Mouse (Mus musculus) stomach, embryonic 16.5 days (tissue): ENCODE data around the gene Tmem8b. TPM values are rescaled to one million over a fixed set of nuclear protein-coding genes. Genes with fewer than 3 reads are reported as not detected.

ENCODE experiments used
- ATAC-seq: fragments of 200-750 bp; cut with Nextera tagmentation; 2 replicates; pipeline ENCODE4 v1.8.0; 2017; ENCODE audit warnings: moderate number of reproducible peaks, moderate TSS enrichment; ENCODE audit not compliant: insufficient read depth, low FRiP score
- H3K27ac ChIP-seq: fragments of 300-500 bp; sonication (generic); 2 replicates; pipeline ENCODE4 v1.5.1; 2014; ENCODE audit warnings: low read length
- H3K27me3 ChIP-seq: fragments of 300-500 bp; sonication (generic); 2 replicates; pipeline ENCODE4 v1.6.1; 2014; ENCODE audit warnings: low read length, control low read depth, mixed read lengths; ENCODE audit not compliant: control insufficient read depth, insufficient read depth
- H3K36me3 ChIP-seq: fragments of 300-500 bp; sonication (generic); 2 replicates; pipeline ENCODE4 v1.6.1; 2014; ENCODE audit warnings: low read length; ENCODE audit not compliant: control insufficient read depth, insufficient read depth
- H3K4me1 ChIP-seq: fragments of 300-500 bp; sonication (generic); 2 replicates; pipeline ENCODE4 v1.6.1; 2014; ENCODE audit warnings: low read length, control low read depth, mixed read lengths; ENCODE audit not compliant: control insufficient read depth, insufficient read depth
- H3K4me2 ChIP-seq: fragments of 300-500 bp; sonication (generic); 2 replicates; pipeline ENCODE4 v1.6.1; 2014; ENCODE audit warnings: low read depth, low read length, mixed read lengths
- H3K4me3 ChIP-seq: fragments of 300-500 bp; sonication (generic); replicated peaks from 2 replicates; pipeline ENCODE4 v1.5.1; 2014; ENCODE audit warnings: mild to moderate bottlenecking, low read length
- H3K9ac ChIP-seq: fragments of 300-500 bp; sonication (generic); 2 replicates; pipeline ENCODE4 v1.6.1; 2014; ENCODE audit warnings: low read length
- H3K9me3 ChIP-seq: fragments of 300-500 bp; sonication (generic); replicated peaks from 2 replicates; pipeline ENCODE4 v1.6.1; 2016; ENCODE audit warnings: low read length, control low read depth; ENCODE audit not compliant: control insufficient read depth
- WGBS: fragments of 180-500 bp; shearing (Covaris S2); extraction: QIAGEN DNeasy Blood & Tissue Kit; methylation state at CpG from one replicate; pipeline ENCODE4 v1.1.7; 2014; 5-methylcytosine and 5-hydroxymethylcytosine counted together
- polyA plus RNA-seq: library from polyadenylated mRNA; unstranded; fragments of >200 nt; fragmentation: Nextera tagmentation; extraction: Ambion mirVana; gene quantifications from 2 replicates; pipeline ENCODE4 v1.2.1, GENCODE M21; 2015

The Tmem8b gene
- polyA plus RNA-seq, 1 experiment from 2014 or later = 3.5 TPM

GRCm38 (mm10) chr4:43726228-43726993 lies 57.6 kb downstream of the Tmem8b start:
- Histone ChIP-seq H3K9me3 (no peaks in the 10 kb centered on the region), H3K27me3 (no peaks in the 10 kb centered on the region), H3K27ac (peak overlapping the region; percentile 50; the same call in 1 of the 2 replicates), H3K4me1 (peaks cover 45% of the 10 kb centered on the region), H3K4me2 (no peak overlapping the region), H3K9ac (peak overlapping the region; percentile 18; the same call in 1 of the 2 replicates), H3K36me3 (no peaks in the 10 kb centered on the region), H3K4me3 (no peak overlapping the region)
- 46% methylated on average over 12 of the region's 12 CpGs for WGBS
- no peak for ATAC-seq

- peak within 1 kb of the TSS; percentile 18; the same call in 1 of the 2 replicates for H3K9ac ChIP-seq
- no peaks in the 10 kb centered on the region for H3K9me3 ChIP-seq
- peak within 1 kb of the TSS; percentile 90 for H3K27ac ChIP-seq
- H3K36me3 ChIP-seq = no peaks in the 10 kb centered on the region
- H3K4me3 ChIP-seq = no peak within 1 kb of the TSS
- no peaks in the 10 kb centered on the region for H3K27me3 ChIP-seq
- no peak within 1 kb of the TSS for H3K4me2 ChIP-seq
- ATAC-seq = peak; percentile 84
- 18% methylated on average over 3 of the region's 3 CpGs for WGBS
- H3K4me1 ChIP-seq = peaks cover 45% of the 10 kb centered on the region
These were observed 58.2 kb downstream of the Tmem8b start, which contains the start of gene Hrct1 for GRCm38 (mm10) chr4:43726995-43727394. Hrct1 (plus strand) TSS chr4:43727188.

- Histone ChIP-seq H3K36me3 (no peaks in the 10 kb centered on the region), H3K27ac (peak overlapping the region; percentile 90), H3K4me2 (peak overlapping the region; percentile 4; the same call in 1 of the 2 replicates), H3K27me3 (no peaks in the 10 kb centered on the region), H3K4me1 (peaks cover 45% of the 10 kb centered on the region), H3K9ac (peak overlapping the region; percentile 6; the same call in 1 of the 2 replicates), H3K4me3 (no peak overlapping the region), H3K9me3 (no peaks in the 10 kb centered on the region)
- 61% methylated on average over 7 of the region's 7 CpGs for WGBS
- peak; percentile 51; the same call in 1 of the 2 replicates for ATAC-seq
These were observed 59.2 kb downstream of the Tmem8b start for GRCm38 (mm10) chr4:43727718-43728575.

- WGBS = 10% methylated on average over 5 of the region's 5 CpGs
- no peak overlapping the region for H3K4me3 ChIP-seq
- peak overlapping the region; percentile 90 for H3K27ac ChIP-seq
- peak overlapping the region; percentile 13; the same call in 1 of the 2 replicates for H3K9ac ChIP-seq
- no peaks in the 10 kb centered on the region for H3K36me3 ChIP-seq
- H3K27me3 ChIP-seq = no peaks in the 10 kb centered on the region
- peak overlapping the region; percentile 4; the same call in 1 of the 2 replicates for H3K4me2 ChIP-seq
- peaks cover 45% of the 10 kb centered on the region for H3K4me1 ChIP-seq
- peak; percentile 74; the same call in 1 of the 2 replicates for ATAC-seq
- no peaks in the 10 kb centered on the region for H3K9me3 ChIP-seq
These were observed 59.8 kb downstream of the Tmem8b start for GRCm38 (mm10) chr4:43728576-43728954.

- Histone ChIP-seq H3K9me3 (no peaks in the 10 kb centered on the region), H3K9ac (peak overlapping the region; percentile 13; the same call in 1 of the 2 replicates), H3K27me3 (no peaks in the 10 kb centered on the region), H3K4me2 (peak overlapping the region; percentile 4; the same call in 1 of the 2 replicates), H3K27ac (peak overlapping the region; percentile 90), H3K36me3 (no peaks in the 10 kb centered on the region), H3K4me3 (no peak overlapping the region), H3K4me1 (peaks cover 45% of the 10 kb centered on the region)
- 48% methylated on average over 3 of the region's 3 CpGs for WGBS
- ATAC-seq = no peak
These were observed 60.4 kb downstream of the Tmem8b start for GRCm38 (mm10) chr4:43729126-43729525.

- Histone ChIP-seq H3K36me3 (no peaks in the 10 kb centered on the region), H3K9ac (peak within 1 kb of the TSS; percentile 24; the same call in 1 of the 2 replicates), H3K27me3 (no peaks in the 10 kb centered on the region), H3K4me1 (peaks cover 45% of the 10 kb centered on the region), H3K4me2 (peak within 1 kb of the TSS; percentile 4; the same call in 1 of the 2 replicates), H3K27ac (peak within 1 kb of the TSS; percentile 90), H3K4me3 (no peak within 1 kb of the TSS), H3K9me3 (no peaks in the 10 kb centered on the region)
- 50% methylated on average over 14 of the region's 14 CpGs for WGBS
- ATAC-seq = no peak
These were observed 61.2 kb downstream of the Tmem8b start, which contains the start of gene Spaar for GRCm38 (mm10) chr4:43729794-43730550. Spaar (plus strand) TSS chr4:43730034.

GRCm38 (mm10) chr4:43730750-43731297 lies 62.1 kb downstream of the Tmem8b start:
- no peak for ATAC-seq
- Histone ChIP-seq H3K4me2 (no peak overlapping the region), H3K4me1 (peaks cover 45% of the 10 kb centered on the region), H3K9ac (no peak overlapping the region), H3K4me3 (no peak overlapping the region), H3K27ac (0 out of 2 replicates have a peak overlapping the region, but pooled peaks have one; percentile 31), H3K36me3 (no peaks in the 10 kb centered on the region), H3K9me3 (no peaks in the 10 kb centered on the region), H3K27me3 (no peaks in the 10 kb centered on the region)
- 57% methylated on average over 21 of the region's 21 CpGs for WGBS

GRCm38 (mm10) chr4:43732171-43732570 lies 63.4 kb downstream of the Tmem8b start:
- H3K36me3 ChIP-seq = no peaks in the 10 kb centered on the region
- H3K9me3 ChIP-seq = no peaks in the 10 kb centered on the region
- no peak overlapping the region for H3K4me3 ChIP-seq
- no peak overlapping the region for H3K4me2 ChIP-seq
- no peaks in the 10 kb centered on the region for H3K27me3 ChIP-seq
- H3K27ac ChIP-seq = no peak overlapping the region
- ATAC-seq = no peak
- WGBS = 15% methylated on average over 1 of the region's 1 CpGs
- H3K4me1 ChIP-seq = peaks cover 35% of the 10 kb centered on the region
- H3K9ac ChIP-seq = no peak overlapping the region
